Mouse (Mus musculus): ENCODE data around the gene Mrps10. TPM values are rescaled to one million over a fixed set of nuclear protein-coding genes. Genes with fewer than 3 reads are reported as not detected.
"Not testable (repeated sequence)": the region's sequence is repeated elsewhere in the genome, so short reads cannot be mapped to it uniquely, and the experiment has no call there.

The Mrps10 gene
- total and polyA plus RNA-seq, 2 experiments from 2014 or later = 28.5 to 87.3 TPM

DNA sequence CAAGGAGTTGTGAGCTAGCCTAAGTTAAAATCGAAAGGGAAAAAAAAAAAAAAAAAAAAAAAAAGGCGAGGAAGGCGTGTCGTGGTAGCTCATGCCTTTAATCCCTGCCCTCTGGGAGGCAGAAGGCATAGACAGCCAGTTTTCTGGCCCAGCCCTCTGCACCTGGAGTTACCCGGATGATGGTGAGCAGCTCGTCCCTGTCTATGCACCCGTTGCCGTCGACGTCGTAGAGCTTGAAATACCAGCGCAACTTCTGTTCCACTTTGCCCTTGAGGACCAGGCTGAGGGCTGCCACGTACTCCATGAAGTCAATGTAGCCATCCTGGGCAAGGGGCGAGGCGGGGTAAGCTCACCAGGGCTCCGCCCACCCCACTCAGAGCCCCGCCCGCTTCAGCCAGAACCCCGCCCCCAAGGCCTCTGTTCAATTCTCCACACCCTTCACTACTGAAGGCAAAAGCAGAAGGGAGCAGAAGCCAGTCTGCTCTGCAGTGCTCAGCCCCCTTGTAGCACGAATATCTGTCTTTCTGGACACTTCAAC lies 26.8 kb downstream of the Mrps10 start:
- peak overlapping the region; percentile 36 for H3K4me3 ChIP-seq (ENCODE audit: low read depth, low read length)
- H3K9me3 ChIP-seq (replicated peaks; ENCODE audit: control insufficient read depth, low read length) = no peaks in the 10 kb centered on the region
- H3K4me2 ChIP-seq (ENCODE audit: low read depth, low read length) = peak overlapping the region; percentile 56
- H3K9ac ChIP-seq (replicated peaks; ENCODE audit: low read depth, low read length) = no peak overlapping the region; the same call in 1 of the 2 replicates
- peaks cover 6% of the 10 kb centered on the region; the same call in 1 of the 2 replicates for H3K4me1 ChIP-seq (ENCODE audit: control insufficient read depth, insufficient read depth)
- no peaks in the 10 kb centered on the region for H3K36me3 ChIP-seq (replicated peaks; ENCODE audit: control insufficient read depth, insufficient read depth, low read length)
- DNase-seq (ENCODE audit: low spot score) = no peak
- 2% methylated on average over 19 of the region's 20 CpGs for WGBS
- H3K27me3 ChIP-seq (ENCODE audit: control insufficient read depth, insufficient read depth, low read length) = peaks cover 39% of the 10 kb centered on the region
- peak; percentile 72 for ATAC-seq (ENCODE audit: insufficient read depth, low read depth)
- TF ChIP-seq EP300 (IDR thresholded peaks at IDR 0.05; ENCODE audit: low read depth) = no peak
- no peak for TF ChIP-seq CTCF (IDR thresholded peaks at IDR 0.05; ENCODE audit: low read depth)
- no peak overlapping the region for H3K27ac ChIP-seq (ENCODE audit: low read depth)

DNA sequence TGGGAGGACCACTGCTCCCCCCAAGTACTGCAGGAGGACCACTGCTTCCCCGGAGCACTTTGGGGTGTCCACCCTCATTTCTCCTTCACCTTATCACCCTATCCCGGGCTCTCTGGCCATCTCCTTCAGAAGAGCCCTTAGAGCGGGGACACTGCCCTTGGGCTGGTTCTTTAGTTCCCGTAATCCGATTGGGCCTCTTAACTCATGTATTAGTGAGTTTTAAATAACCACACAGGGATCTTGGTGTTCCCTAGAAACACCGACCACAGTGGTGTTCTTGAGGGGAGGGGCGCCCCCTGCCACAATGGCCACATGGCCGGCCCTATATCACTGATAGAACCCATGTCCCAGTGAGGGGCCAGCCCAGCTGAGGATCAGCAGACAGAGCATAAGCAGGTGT lies 30.4 kb downstream of the Mrps10 start:
- ATAC-seq (ENCODE audit: insufficient read depth, low read depth) (no peak), DNase-seq (ENCODE audit: low spot score) (no peak)
- H3K9me3 ChIP-seq (replicated peaks; ENCODE audit: control insufficient read depth, low read length) = no peaks in the 10 kb centered on the region
- H3K27me3 ChIP-seq (ENCODE audit: control insufficient read depth, insufficient read depth, low read length) = peaks cover 28% of the 10 kb centered on the region
- H3K27ac ChIP-seq (ENCODE audit: low read depth) = no peak overlapping the region
- TF ChIP-seq CTCF (IDR thresholded peaks at IDR 0.05; ENCODE audit: low read depth) = no peak
- no peak for TF ChIP-seq EP300 (IDR thresholded peaks at IDR 0.05; ENCODE audit: low read depth)
- no peak overlapping the region for H3K4me3 ChIP-seq (ENCODE audit: low read depth, low read length)
- H3K4me1 ChIP-seq (ENCODE audit: control insufficient read depth, insufficient read depth) = peaks cover 6% of the 10 kb centered on the region; the same call in 1 of the 2 replicates
- no peak overlapping the region for H3K4me2 ChIP-seq (ENCODE audit: low read depth, low read length)
- H3K9ac ChIP-seq (replicated peaks; ENCODE audit: low read depth, low read length) = no peak overlapping the region
- H3K36me3 ChIP-seq (replicated peaks; ENCODE audit: control insufficient read depth, insufficient read depth, low read length) = no peaks in the 10 kb centered on the region
- whole genome bisulfite sequencing = 76% methylated on average over 8 of the region's 8 CpGs

DNA sequence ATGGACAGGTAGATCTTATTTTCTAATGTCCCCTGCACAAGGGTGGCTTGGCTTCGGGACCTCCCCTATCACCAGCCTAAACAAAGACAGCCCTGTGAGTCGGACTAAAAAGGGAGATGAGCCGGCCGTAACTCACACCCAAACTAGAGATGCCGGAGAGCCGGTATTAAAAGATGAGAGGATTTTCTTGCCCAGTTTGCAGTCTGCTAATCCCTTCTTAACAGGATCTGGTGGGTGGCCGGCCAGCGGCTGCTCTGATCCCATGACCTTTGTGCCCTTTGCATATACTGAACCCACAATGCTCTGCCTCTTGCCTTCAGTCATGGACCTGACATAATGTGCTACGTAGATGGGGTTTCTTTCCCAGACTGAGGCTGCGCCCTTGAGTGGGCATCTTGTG lies 31.8 kb downstream of the Mrps10 start, which contains the start of gene Guca1a:
Guca1a (minus strand) TSS at position 134 of the 400 bp plus-strand sequence.
- H3K4me3 ChIP-seq (ENCODE audit: low read depth, low read length) = no peak within 1 kb of the TSS
- H3K9ac ChIP-seq (replicated peaks; ENCODE audit: low read depth, low read length) = no peak within 1 kb of the TSS
- peaks cover 18% of the 10 kb centered on the region for H3K27me3 ChIP-seq (ENCODE audit: control insufficient read depth, insufficient read depth, low read length)
- no peaks in the 10 kb centered on the region for H3K36me3 ChIP-seq (replicated peaks; ENCODE audit: control insufficient read depth, insufficient read depth, low read length)
- no peaks in the 10 kb centered on the region for H3K9me3 ChIP-seq (replicated peaks; ENCODE audit: control insufficient read depth, low read length)
- WGBS = 67% methylated on average over 10 of the region's 10 CpGs
- no peaks in the 10 kb centered on the region for H3K4me1 ChIP-seq (ENCODE audit: control insufficient read depth, insufficient read depth)
- H3K4me2 ChIP-seq (ENCODE audit: low read depth, low read length) = no peak within 1 kb of the TSS
- no peak within 1 kb of the TSS for H3K27ac ChIP-seq (ENCODE audit: low read depth)
- DNase-seq (ENCODE audit: low spot score) = no peak
- TF ChIP-seq EP300 (IDR thresholded peaks at IDR 0.05; ENCODE audit: low read depth) (no peak), CTCF (IDR thresholded peaks at IDR 0.05; ENCODE audit: low read depth) (no peak)
- no peak for ATAC-seq (ENCODE audit: insufficient read depth, low read depth)

DNA sequence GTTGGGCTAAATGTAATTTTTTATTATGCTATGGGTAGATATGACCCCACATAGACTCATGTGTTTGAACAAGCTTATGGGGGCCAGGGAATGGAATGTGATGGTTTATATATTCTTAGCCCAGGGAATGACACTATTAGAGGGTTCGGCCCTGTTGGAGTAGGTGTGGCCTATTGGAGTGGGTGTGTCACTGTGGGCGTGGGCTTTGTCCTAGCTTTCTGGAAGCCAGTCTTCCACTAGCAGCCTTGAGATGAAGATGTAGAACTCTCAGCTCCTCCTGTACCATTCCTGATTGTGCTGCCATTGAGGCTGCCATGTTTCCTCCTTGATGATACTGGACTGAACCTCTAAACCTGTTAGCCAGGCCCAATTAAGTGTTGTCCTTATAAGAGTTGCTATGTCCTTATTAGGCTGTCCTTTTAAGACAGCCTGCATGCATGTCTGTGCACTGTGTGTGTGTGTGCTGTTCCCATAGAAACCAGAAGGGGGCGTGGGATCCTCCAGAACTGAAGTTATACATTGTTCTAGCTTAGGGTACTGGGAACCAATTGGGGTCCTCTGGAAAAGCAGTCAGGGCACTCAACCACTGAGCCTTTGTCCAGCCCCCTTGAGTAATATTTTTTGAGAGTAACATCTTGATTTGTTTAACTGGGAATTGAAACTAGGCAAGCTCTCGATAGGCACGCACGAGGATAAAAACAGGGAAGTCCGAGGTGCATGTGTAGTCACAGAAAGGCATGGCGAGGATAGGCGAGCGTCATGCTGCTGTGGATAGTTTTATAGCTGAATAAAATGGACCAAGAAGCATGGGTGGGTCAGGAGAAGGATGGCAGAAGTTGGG lies 39.2 kb downstream of the Mrps10 start:
- WGBS = 62% methylated on average over 10 of the region's 10 CpGs
- Histone ChIP-seq H3K27me3 (ENCODE audit: control insufficient read depth, insufficient read depth, low read length) (peaks cover 20% of the 10 kb centered on the region), H3K9ac (replicated peaks; ENCODE audit: low read depth, low read length) (no peak overlapping the region), H3K27ac (ENCODE audit: low read depth) (no peak overlapping the region), H3K36me3 (replicated peaks; ENCODE audit: control insufficient read depth, insufficient read depth, low read length) (no peaks in the 10 kb centered on the region), H3K9me3 (replicated peaks; ENCODE audit: control insufficient read depth, low read length) (no peaks in the 10 kb centered on the region), H3K4me1 (ENCODE audit: control insufficient read depth, insufficient read depth) (no peaks in the 10 kb centered on the region), H3K4me2 (ENCODE audit: low read depth, low read length) (no peak overlapping the region), H3K4me3 (ENCODE audit: low read depth, low read length) (no peak overlapping the region)
- no peak for TF ChIP-seq CTCF (IDR thresholded peaks at IDR 0.05; ENCODE audit: low read depth)
- DNase-seq (ENCODE audit: low spot score) = no peak
- ATAC-seq (ENCODE audit: insufficient read depth, low read depth) = no peak

DNA sequence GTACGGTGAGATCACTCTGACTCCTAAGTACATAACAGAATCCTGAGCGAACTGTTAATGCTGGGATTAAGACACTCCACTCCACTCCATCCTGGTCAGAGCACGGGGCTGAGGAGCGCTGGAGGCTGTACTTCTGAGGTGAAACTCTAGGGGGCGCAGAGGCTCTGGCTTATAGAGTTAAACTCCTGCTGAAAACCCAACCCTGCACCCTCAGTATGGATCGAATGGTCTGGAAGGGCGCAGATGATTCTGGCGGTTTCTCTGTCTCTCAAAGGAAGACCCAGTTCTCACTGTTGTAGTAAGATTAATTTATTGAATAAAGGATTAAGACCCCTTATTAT lies 39.8 kb downstream of the Mrps10 start:
- no peak overlapping the region for H3K27ac ChIP-seq (ENCODE audit: low read depth)
- peaks cover 24% of the 10 kb centered on the region for H3K27me3 ChIP-seq (ENCODE audit: control insufficient read depth, insufficient read depth, low read length)
- peak; percentile 43 for DNase-seq (ENCODE audit: low spot score)
- H3K4me1 ChIP-seq (ENCODE audit: control insufficient read depth, insufficient read depth) = no peaks in the 10 kb centered on the region
- H3K4me2 ChIP-seq (ENCODE audit: low read depth, low read length) = no peak overlapping the region
- no peak overlapping the region for H3K4me3 ChIP-seq (ENCODE audit: low read depth, low read length)
- H3K9ac ChIP-seq (replicated peaks; ENCODE audit: low read depth, low read length) = no peak overlapping the region
- no peak for ATAC-seq (ENCODE audit: insufficient read depth, low read depth)
- 20% methylated on average over 8 of the region's 8 CpGs for WGBS
- no peaks in the 10 kb centered on the region for H3K9me3 ChIP-seq (replicated peaks; ENCODE audit: control insufficient read depth, low read length)
- TF ChIP-seq CTCF (IDR thresholded peaks at IDR 0.05; ENCODE audit: low read depth) (peak; percentile 55), EP300 (IDR thresholded peaks at IDR 0.05; ENCODE audit: low read depth) (no peak)
- H3K36me3 ChIP-seq (replicated peaks; ENCODE audit: control insufficient read depth, insufficient read depth, low read length) = no peaks in the 10 kb centered on the region

DNA sequence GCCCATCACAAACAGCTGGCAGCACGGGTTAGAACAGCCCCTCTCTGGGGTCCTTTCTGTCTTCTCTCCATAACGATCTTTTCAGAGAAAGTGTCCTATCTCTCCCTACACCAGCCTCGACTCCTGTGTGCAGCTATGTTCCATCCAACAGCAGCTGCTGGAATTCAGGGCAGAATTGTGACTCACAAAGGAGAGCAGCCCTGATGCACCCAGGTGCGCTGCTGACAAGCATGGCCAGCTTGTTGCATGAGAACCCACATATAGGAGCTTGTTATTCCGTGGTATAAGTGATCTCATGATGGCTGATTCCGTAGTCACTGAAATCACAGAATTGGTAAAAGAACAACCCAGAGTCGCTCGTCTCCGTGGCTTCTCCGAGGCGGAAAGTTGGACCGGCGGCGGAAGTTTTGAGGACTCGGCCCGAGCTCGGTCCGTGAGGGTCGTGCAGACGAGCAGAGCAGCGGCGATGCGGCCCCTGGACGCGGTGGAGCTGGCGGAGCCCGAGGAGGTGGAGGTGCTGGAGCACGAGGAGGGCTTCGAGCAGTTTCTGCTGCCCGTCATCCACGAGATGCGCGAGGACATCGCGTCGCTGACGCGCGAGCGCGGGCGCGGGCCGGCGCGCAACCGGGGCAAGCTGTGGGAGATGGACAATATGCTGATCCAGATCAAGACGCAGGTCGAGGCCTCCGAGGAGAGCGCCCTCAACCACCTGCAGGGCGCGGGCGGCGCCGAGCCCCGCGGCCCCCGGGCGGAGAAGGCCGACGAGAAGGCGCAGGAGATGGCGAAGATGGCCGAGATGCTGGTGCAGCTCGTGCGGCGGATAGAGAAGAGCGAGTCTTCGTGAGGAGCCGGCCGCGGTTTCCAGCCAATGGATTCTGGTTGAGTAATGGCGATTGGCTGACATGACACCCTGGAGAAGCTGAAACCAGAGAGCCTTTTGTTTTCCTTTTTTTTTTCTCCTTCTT lies 41.5 kb downstream of the Mrps10 start:
- not testable (repeated sequence) for ATAC-seq (ENCODE audit: insufficient read depth, low read depth); H3K4me1 ChIP-seq (ENCODE audit: control insufficient read depth, insufficient read depth); DNase-seq (ENCODE audit: low spot score); H3K9me3 ChIP-seq (replicated peaks; ENCODE audit: control insufficient read depth, low read length); H3K27ac ChIP-seq (ENCODE audit: low read depth); H3K9ac ChIP-seq (replicated peaks; ENCODE audit: low read depth, low read length); H3K36me3 ChIP-seq (replicated peaks; ENCODE audit: control insufficient read depth, insufficient read depth, low read length)
- 4% methylated on average over 65 of the region's 74 CpGs for WGBS
- H3K4me3 ChIP-seq (ENCODE audit: low read depth, low read length) = peak overlapping the region; percentile 36
- H3K4me2 ChIP-seq (ENCODE audit: low read depth, low read length) = peak overlapping the region; percentile 48
- H3K27me3 ChIP-seq (ENCODE audit: control insufficient read depth, insufficient read depth, low read length) = peaks cover 29% of the 10 kb centered on the region
